Mouse (Mus musculus) adrenal gland, adult 8-10 months (tissue): ENCODE results near the gene Dhrs3. TPM values are rescaled to one million over a fixed set of nuclear protein-coding genes. Genes with fewer than 3 reads are reported as not detected.

Source experiments
- DNase-seq: peaks from one replicate; pipeline ENCODE4 v3.0.0; 2022
- total RNA-seq, 4 experiments: library from RNA; stranded (reverse); gene quantifications; 2 replicates each; pipeline ENCODE4 v1.2.4; 2022

Gene Dhrs3
- 100 to 1,000 TPM in 1 of 4 experiments, 10 to 100 TPM in 3; 65.0 to 107 (median 92.3) TPM for total RNA-seq

DNA sequence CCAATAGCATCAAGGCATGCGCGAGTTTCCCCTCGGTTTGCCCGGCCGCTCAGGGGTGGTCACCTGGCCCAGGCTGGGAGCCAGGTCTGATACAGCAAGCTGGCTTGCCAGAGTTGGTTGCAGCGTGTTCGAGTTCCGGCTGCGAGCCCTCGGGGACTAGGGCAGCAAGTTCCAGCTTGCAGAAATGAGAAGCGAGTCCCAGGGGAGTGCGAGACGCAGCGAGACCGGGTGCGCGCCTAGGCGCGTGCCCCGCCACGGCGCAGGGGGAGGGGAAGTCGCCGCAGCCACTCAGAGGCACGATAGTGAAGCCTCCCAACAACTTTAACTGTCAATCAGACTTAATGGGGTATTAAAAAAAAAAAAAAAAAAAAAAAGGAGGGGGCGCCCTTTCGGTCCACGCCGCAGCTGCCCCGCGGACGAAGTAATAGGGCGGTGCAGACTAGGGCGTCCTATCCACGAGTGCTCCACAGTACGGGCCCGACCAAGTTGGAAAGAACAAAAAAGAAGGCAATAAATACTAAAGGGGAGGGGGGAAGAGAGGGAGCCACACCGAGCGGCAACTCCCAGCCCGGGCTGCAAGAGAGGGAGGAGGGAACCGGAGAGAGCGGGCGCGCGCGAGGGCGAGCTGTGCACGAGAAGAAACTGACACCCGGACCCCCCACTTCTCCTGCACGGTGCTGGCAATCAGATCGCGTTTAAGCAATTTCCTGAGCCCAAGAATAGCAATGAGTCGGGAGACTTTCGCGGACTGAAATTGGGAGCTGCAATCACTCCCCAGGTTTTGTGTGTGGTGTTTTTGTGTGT is at the start of gene Dhrs3:
TSS of gene Dhrs3 (plus strand) at position 695 of the 804 bp plus-strand sequence.
- DNase-seq: peak; percentile 84

- no peak for DNase-seq
These were observed 30.7 kb upstream of the Dhrs3 start for GRCm38 (mm10) chr4:144861756-144862505.

- no peak for DNase-seq
These were observed 24.7 kb upstream of the Dhrs3 start for GRCm38 (mm10) chr4:144867926-144868325.

- DNase-seq: no peak
These were observed 24.0 kb upstream of the Dhrs3 start for GRCm38 (mm10) chr4:144868584-144868983.

GRCm38 (mm10) chr4:144872905-144873304 is 19.7 kb upstream of the Dhrs3 start:
- DNase-seq: no peak

- no peak for DNase-seq
These were observed 17.0 kb upstream of the Dhrs3 start for GRCm38 (mm10) chr4:144875576-144876093.

DNA sequence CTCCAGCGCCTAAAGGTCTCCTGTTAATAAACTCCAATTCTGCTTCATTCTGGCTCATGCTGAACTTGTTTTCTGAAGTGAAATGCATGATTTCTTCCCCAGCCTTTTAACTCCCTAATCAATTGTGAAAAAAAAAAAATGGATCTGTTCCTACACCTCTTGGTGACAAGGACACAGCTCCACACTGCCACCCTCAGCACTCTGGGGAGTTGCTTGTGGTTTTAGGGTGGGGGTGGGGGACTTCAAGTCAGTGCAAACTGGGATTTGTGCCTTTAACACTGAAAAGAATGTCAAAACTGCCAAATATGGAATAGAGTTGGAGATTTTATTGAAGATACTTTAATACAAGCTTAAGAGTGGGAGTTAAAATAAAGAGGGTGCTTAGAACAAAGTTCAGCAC is 13.1 kb upstream of the Dhrs3 start:
- DNase-seq: no peak

DNA sequence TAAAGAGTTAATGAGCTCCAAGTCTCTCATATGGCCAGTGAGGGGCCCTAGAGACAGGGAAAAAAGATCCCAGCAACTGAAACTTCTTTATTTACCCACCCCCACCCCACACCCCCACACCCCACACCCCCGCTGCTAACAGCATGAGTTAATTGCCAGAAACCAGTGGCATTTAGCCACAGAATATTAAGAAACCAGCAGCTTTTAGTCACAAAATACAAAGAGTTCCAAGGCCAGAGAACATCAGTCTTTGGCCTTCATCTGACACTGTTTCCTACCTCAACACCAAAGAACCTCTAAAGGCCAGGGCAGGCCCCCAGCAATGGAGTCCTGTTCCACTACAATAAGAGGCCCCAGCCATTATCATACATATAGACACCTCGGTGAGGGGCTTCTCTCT is 11.3 kb upstream of the Dhrs3 start:
- DNase-seq: no peak

- no peak for DNase-seq
These were observed 9.7 kb upstream of the Dhrs3 start for GRCm38 (mm10) chr4:144882881-144883331.

- DNase-seq: no peak
These were observed 6.2 kb upstream of the Dhrs3 start for GRCm38 (mm10) chr4:144886460-144886859.

- DNase-seq: no peak
These were observed 3.9 kb upstream of the Dhrs3 start for GRCm38 (mm10) chr4:144888750-144889149.

DNA sequence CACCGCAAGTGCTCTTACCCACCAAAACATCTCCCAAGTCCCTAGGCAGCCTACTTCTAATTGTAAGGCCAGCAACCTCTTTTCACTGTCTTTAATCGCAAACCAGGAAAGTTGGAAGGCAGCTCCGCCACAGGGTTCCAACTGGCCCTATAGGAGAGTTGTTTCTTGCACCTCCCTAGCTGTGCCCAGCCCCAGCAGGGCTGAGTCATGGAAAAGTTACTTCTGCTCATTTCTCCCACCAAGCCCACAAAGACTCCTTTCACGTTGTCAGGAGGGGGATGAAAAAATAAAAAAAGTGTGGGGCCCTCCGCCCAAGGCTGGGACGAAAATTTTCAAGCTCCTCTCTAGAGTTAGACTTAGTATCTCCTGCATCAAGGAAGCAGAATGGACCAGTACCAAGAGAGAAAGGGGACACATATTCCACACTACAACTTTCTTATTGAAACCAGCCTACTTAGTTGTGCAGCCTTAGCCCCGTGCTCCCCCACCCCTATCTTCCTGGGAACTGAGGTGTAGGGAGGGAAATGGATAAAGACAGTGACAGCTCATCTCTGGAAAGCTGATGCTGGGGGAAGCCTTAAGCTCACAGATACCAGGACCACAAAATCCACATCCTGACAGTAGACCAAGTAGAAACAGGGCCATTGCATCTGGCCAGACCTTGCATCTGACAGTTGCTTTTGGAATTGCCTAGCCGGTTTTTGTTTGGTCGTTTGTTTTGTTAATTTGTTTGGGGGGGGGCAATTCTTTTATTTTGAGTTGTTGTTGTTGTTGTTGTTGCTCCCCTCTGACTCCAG is 2.9 kb upstream of the Dhrs3 start:
- DNase-seq: no peak

GRCm38 (mm10) chr4:144890690-144891120 is 1.9 kb upstream of the Dhrs3 start:
- DNase-seq: no peak

DNA sequence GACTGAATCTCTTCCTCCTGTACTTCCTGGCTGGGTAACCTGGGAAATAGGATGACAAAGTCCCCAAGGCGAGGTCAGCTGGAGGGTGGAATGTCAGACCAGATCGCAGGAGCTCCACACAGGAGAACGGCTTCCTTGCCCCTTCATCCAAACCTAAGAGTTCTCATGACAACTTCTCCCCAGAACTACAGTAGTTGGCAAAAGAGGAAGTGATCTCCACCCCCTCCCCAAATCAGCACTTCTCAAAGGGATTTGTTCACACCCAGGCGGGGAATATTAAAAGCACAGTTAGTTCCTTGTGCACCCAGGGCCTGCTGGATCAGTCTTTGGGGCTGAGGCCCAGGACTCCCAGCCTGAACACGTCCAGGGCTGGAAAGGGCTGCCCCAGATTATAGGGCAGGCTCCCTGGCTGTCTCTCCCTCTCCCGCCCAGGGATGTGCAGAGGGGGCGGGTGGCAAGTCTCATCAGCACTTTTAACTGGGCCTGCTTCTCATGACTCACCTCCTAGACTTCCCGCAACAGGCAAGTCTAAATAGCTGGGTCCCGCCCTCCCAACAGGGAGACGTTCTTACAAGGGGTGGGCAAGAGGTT is 1.4 kb upstream of the Dhrs3 start:
- DNase-seq: peak; percentile 52

DNA sequence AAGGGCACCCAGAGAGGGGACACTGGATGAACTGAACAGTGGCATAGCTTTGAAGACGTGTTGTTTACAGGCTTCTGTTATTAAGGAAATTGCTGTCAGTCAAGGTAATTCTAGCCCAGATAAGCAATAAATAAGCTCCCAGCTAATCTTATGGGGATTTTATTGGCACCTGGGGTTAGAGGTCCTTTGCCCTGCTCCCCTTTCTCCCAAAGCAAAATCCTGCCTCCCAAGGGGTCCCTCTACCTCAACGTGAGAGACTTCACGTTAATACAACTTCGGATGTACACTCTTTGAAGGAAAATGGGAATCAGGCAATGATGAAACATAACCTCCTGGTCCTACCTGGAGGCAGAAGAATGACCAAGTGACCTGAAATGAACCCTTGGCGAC is 889 bp upstream of the Dhrs3 start:
- no peak for DNase-seq

- no peak for DNase-seq
These were observed 278 bp downstream of the Dhrs3 start for GRCm38 (mm10) chr4:144892937-144893272.

DNA sequence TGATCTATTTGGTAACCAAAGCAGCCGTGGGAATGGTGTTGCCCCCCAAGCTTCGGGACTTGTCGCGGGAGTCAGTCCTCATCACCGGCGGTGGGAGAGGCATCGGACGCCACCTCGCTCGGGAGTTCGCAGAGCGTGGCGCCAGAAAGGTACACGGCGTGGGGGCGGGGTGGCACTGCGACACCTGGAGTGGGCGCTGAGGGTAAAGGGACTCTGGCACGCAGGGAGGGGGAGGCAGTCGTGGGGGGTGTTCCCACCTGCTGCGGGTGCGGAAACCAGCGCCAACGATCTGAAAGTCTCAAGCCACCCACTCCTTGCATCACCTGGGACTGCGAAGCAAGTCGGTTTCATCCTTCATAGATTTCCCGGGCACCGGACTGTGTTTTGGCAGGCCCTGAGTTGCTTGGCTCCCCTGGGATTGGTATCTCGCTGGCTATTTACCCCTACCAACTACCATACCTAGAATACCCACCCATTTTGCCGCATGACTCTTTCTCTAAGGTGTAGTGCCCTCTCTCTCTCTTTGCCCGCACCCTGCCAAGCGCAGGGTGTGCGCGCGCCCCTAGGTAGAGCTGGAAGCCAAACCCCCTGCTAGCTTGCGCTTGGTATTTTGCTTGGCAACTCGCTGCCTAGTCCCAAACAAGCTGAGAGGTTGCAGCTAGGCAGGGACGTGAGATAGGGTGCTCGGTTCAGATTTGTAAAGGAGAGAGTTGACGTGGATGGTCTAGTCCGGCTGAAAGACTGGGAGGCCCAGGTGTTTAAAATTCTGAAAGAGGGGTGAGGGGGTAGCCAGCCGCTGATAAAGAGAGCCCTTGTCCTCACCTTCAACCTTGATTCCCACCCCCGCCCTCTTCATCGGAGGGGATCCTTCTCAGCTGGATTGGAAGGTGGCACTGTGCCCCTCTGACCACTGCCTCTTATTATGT is 1.2 kb downstream of the Dhrs3 start:
- DNase-seq: no peak

GRCm38 (mm10) chr4:144894487-144895210 is 2.0 kb downstream of the Dhrs3 start:
- DNase-seq: peak; percentile 53

- no peak for DNase-seq
These were observed 2.6 kb downstream of the Dhrs3 start for GRCm38 (mm10) chr4:144895211-144895590.

DNA sequence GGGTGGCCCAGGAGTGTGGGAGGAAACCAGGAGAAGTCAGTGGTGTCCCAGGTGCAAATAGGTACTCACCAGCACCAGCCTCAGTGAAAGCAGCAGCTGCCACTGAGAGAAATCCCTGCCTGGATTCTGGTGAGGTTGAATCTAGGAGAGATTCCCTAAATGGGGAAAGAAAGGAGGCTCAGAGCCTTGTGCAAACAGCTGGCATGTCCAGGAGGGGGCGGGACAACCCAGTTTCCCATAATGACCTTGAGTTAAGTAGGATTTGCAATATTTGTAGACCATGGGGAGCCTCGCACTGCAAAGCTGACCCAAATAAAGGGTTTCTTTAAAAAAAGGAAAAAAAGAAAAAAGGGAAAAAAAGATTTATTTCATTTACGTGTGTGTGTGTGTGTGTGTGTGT is 3.7 kb downstream of the Dhrs3 start:
- DNase-seq: peak; percentile 73
